Mouse (Mus musculus) brain, embryonic 14.5 days (tissue): ENCODE results near the gene Mier2.

Experiments
- CTCF ChIP-seq: fragments of 200-500 bp; IDR thresholded peaks from 2 replicates; pipeline ENCODE4 v1.5.1; 2012; ENCODE audit warnings: inconsistent platforms, mild to moderate bottlenecking, moderate library complexity, borderline replicate concordance; ENCODE audit not compliant: insufficient read depth, insufficient read length; ENCODE audit errors: extremely low read depth
- POLR2A ChIP-seq: fragments of 200-500 bp; IDR thresholded peaks from 2 replicates; pipeline ENCODE4 v1.6.1; 2012; ENCODE audit warnings: mild to moderate bottlenecking, inconsistent platforms, borderline replicate concordance; ENCODE audit not compliant: poor library complexity, insufficient read depth, insufficient read length, severe bottlenecking; ENCODE audit errors: extremely low read depth

- no peak for TF ChIP-seq CTCF
- TF ChIP-seq POLR2A, result no peak
These were observed 59.1 kb downstream of the Mier2 start for GRCm38 (mm10) chr10:79495886-79496285.
